Mouse (Mus musculus): ENCODE measurements around the gene Gm47955.

- TF ChIP-seq MAFK (IDR thresholded peaks at IDR 0.05; ENCODE audit: insufficient read depth, low read depth, low read length) (no peak), HCFC1 (IDR thresholded peaks at IDR 0.05; ENCODE audit: borderline replicate concordance, insufficient read depth, low read length) (no peak), CHD2 (IDR thresholded peaks at IDR 0.05; ENCODE audit: low read depth, low read length) (no peak), ZNF384 (IDR thresholded peaks at IDR 0.05; ENCODE audit: low read depth, low read length) (no peak)
Observed at GRCm38 (mm10) chr1:82977840-82978239, 17.8 kb downstream of the Gm47955 start.

Measured in ES-E14 (cell line).